Mouse (Mus musculus) hindbrain, embryonic 14.5 days (tissue): Measurements from ENCODE around the gene Riok1. TPM values are rescaled to one million over a fixed set of nuclear protein-coding genes. Genes with fewer than 3 reads are reported as not detected.

Experiments used
- ATAC-seq: fragments of 200-750 bp; cut with Nextera tagmentation; 2 replicates; pipeline ENCODE4 v1.8.0; 2017; ENCODE audit warnings: moderate number of reproducible peaks, mild to moderate bottlenecking, moderate TSS enrichment, moderate library complexity; ENCODE audit not compliant: low FRiP score
- DNase-seq: peaks from one replicate; pipeline ENCODE4 v3.0.0-alpha.2; 2015; ENCODE audit warnings: low spot score
- H3K27ac ChIP-seq: fragments of 300-500 bp; sonication (generic); 2 replicates; pipeline ENCODE4 v1.5.1; 2014; ENCODE audit warnings: mild to moderate bottlenecking, moderate library complexity
- H3K27me3 ChIP-seq: fragments of 300-500 bp; sonication (generic); 2 replicates; pipeline ENCODE4 v1.6.1; 2014; ENCODE audit warnings: mild to moderate bottlenecking, low read length, mixed read lengths; ENCODE audit not compliant: control insufficient read depth, insufficient read depth
- H3K36me3 ChIP-seq: fragments of 300-500 bp; sonication (generic); replicated peaks from 2 replicates; pipeline ENCODE4 v1.6.1; 2014; ENCODE audit not compliant: control insufficient read depth, insufficient read depth
- H3K4me1 ChIP-seq: fragments of 300-500 bp; sonication (generic); replicated peaks from 2 replicates; pipeline ENCODE4 v1.6.1; 2014; ENCODE audit warnings: antibody characterized with exemption, low read length, mixed read lengths; ENCODE audit not compliant: control insufficient read depth, insufficient read depth
- H3K4me2 ChIP-seq: fragments of 300-500 bp; sonication (generic); replicated peaks from 2 replicates; pipeline ENCODE4 v1.6.1; 2014; ENCODE audit warnings: mild to moderate bottlenecking, moderate library complexity
- H3K4me3 ChIP-seq: fragments of 300-500 bp; sonication (generic); replicated peaks from 2 replicates; pipeline ENCODE4 v1.5.1; 2014; ENCODE audit warnings: mild to moderate bottlenecking, low read length
- H3K9ac ChIP-seq: fragments of 300-500 bp; sonication (generic); 2 replicates; pipeline ENCODE4 v1.6.1; 2014
- H3K9me3 ChIP-seq: fragments of 300-500 bp; sonication (generic); 2 replicates; pipeline ENCODE4 v1.6.1; 2016; ENCODE audit warnings: low read length; ENCODE audit not compliant: control insufficient read depth
- WGBS: fragments of 180-500 bp; shearing (Covaris S2); extraction: QIAGEN DNeasy Blood & Tissue Kit; methylation state at CpG from one replicate; pipeline ENCODE4 v1.1.7; 2014; 5-methylcytosine and 5-hydroxymethylcytosine counted together
- polyA plus RNA-seq: library from polyadenylated mRNA; unstranded; fragments of >200 nt; fragmentation: Nextera tagmentation; extraction: Ambion mirVana; gene quantifications from 2 replicates; pipeline ENCODE4 v1.2.1, GENCODE M21; 2014

The Riok1 gene
- polyA plus RNA-seq, 1 experiment from 2014 or later, result 44.0 TPM

- ATAC-seq (no peak), DNase-seq (no peak)
- Histone ChIP-seq H3K9ac (no peak overlapping the region), H3K27ac (no peak overlapping the region), H3K36me3 (no peaks in the 10 kb centered on the region), H3K4me1 (no peaks in the 10 kb centered on the region), H3K4me2 (no peak overlapping the region), H3K4me3 (no peak overlapping the region), H3K9me3 (no peaks in the 10 kb centered on the region), H3K27me3 (no peaks in the 10 kb centered on the region)
- WGBS, result 84% methylated on average over 5 of the region's 5 CpGs
These were observed 42.6 kb downstream of the Riok1 start for GRCm38 (mm10) chr13:38079366-38079765.

- Histone ChIP-seq H3K4me3 (no peak overlapping the region), H3K9ac (no peak overlapping the region), H3K36me3 (no peaks in the 10 kb centered on the region), H3K27ac (no peak overlapping the region), H3K9me3 (no peaks in the 10 kb centered on the region), H3K4me2 (no peak overlapping the region), H3K4me1 (no peaks in the 10 kb centered on the region), H3K27me3 (no peaks in the 10 kb centered on the region)
- no peak for DNase-seq
- ATAC-seq, result no peak
- WGBS, result 55% methylated on average over 9 of the region's 9 CpGs
These were observed 43.2 kb downstream of the Riok1 start for GRCm38 (mm10) chr13:38080014-38080413.

- ATAC-seq, result no peak
- Histone ChIP-seq H3K4me3 (no peak overlapping the region), H3K4me2 (no peak overlapping the region), H3K36me3 (no peaks in the 10 kb centered on the region), H3K4me1 (no peaks in the 10 kb centered on the region), H3K9ac (no peak overlapping the region), H3K27me3 (no peaks in the 10 kb centered on the region), H3K9me3 (no peaks in the 10 kb centered on the region), H3K27ac (no peak overlapping the region)
- WGBS, result 88% methylated on average over 14 of the region's 14 CpGs
- DNase-seq, result no peak
These were observed 43.9 kb downstream of the Riok1 start for GRCm38 (mm10) chr13:38080725-38081124.

- Histone ChIP-seq H3K9me3 (no peaks in the 10 kb centered on the region), H3K4me3 (no peak overlapping the region), H3K4me2 (no peak overlapping the region), H3K4me1 (no peaks in the 10 kb centered on the region), H3K9ac (no peak overlapping the region), H3K27ac (no peak overlapping the region), H3K27me3 (no peaks in the 10 kb centered on the region), H3K36me3 (no peaks in the 10 kb centered on the region)
- DNase-seq (no peak), ATAC-seq (no peak)
- WGBS, result 77% methylated on average over 7 of the region's 7 CpGs
These were observed 44.4 kb downstream of the Riok1 start for GRCm38 (mm10) chr13:38081161-38081560.

GRCm38 (mm10) chr13:38086711-38087110, 49.9 kb downstream of the Riok1 start:
- DNase-seq (no peak), ATAC-seq (no peak)
- Histone ChIP-seq H3K4me1 (no peaks in the 10 kb centered on the region), H3K4me3 (no peak overlapping the region), H3K36me3 (no peaks in the 10 kb centered on the region), H3K9ac (no peak overlapping the region), H3K4me2 (no peak overlapping the region), H3K9me3 (no peaks in the 10 kb centered on the region), H3K27ac (no peak overlapping the region), H3K27me3 (no peaks in the 10 kb centered on the region)
- 77% methylated on average over 3 of the region's 3 CpGs for WGBS

GRCm38 (mm10) chr13:38088008-38088407, 51.2 kb downstream of the Riok1 start:
- H3K4me1 ChIP-seq, result no peaks in the 10 kb centered on the region
- H3K27ac ChIP-seq, result no peak overlapping the region
- DNase-seq (no peak), ATAC-seq (no peak)
- H3K9me3 ChIP-seq, result no peaks in the 10 kb centered on the region
- no peak overlapping the region for H3K4me2 ChIP-seq
- H3K27me3 ChIP-seq, result no peaks in the 10 kb centered on the region
- H3K4me3 ChIP-seq, result no peak overlapping the region
- H3K36me3 ChIP-seq, result no peaks in the 10 kb centered on the region
- WGBS, result 81% methylated on average over 3 of the region's 3 CpGs
- H3K9ac ChIP-seq, result no peak overlapping the region

- Histone ChIP-seq H3K9me3 (no peaks in the 10 kb centered on the region), H3K4me3 (no peak overlapping the region), H3K27me3 (no peaks in the 10 kb centered on the region), H3K9ac (no peak overlapping the region), H3K36me3 (no peaks in the 10 kb centered on the region), H3K27ac (no peak overlapping the region), H3K4me2 (no peak overlapping the region), H3K4me1 (no peaks in the 10 kb centered on the region)
- 88% methylated on average over 6 of the region's 6 CpGs for WGBS
- DNase-seq, result no peak
- no peak for ATAC-seq
These were observed 52.7 kb downstream of the Riok1 start for GRCm38 (mm10) chr13:38089449-38089848.

- H3K9me3 ChIP-seq, result no peaks in the 10 kb centered on the region
- H3K4me2 ChIP-seq, result no peak overlapping the region
- H3K9ac ChIP-seq, result no peak overlapping the region
- no peak overlapping the region for H3K27ac ChIP-seq
- H3K27me3 ChIP-seq, result no peaks in the 10 kb centered on the region
- no peak overlapping the region for H3K4me3 ChIP-seq
- 65% methylated on average over 4 of the region's 4 CpGs for WGBS
- no peak for ATAC-seq
- H3K36me3 ChIP-seq, result no peaks in the 10 kb centered on the region
- DNase-seq, result no peak
- no peaks in the 10 kb centered on the region for H3K4me1 ChIP-seq
These were observed 53.1 kb downstream of the Riok1 start for GRCm38 (mm10) chr13:38089871-38090270.

GRCm38 (mm10) chr13:38096207-38096606, 59.4 kb downstream of the Riok1 start:
- no peak for DNase-seq
- WGBS, result 83% methylated on average over 4 of the region's 4 CpGs
- Histone ChIP-seq H3K4me1 (no peaks in the 10 kb centered on the region), H3K9ac (no peak overlapping the region), H3K36me3 (no peaks in the 10 kb centered on the region), H3K4me3 (no peak overlapping the region), H3K4me2 (no peak overlapping the region), H3K27me3 (no peaks in the 10 kb centered on the region), H3K9me3 (no peaks in the 10 kb centered on the region), H3K27ac (no peak overlapping the region)
- ATAC-seq, result no peak

GRCm38 (mm10) chr13:38103406-38103805, 66.6 kb downstream of the Riok1 start:
- Histone ChIP-seq H3K4me3 (no peak overlapping the region), H3K4me1 (no peaks in the 10 kb centered on the region), H3K9ac (no peak overlapping the region), H3K27ac (no peak overlapping the region), H3K9me3 (no peaks in the 10 kb centered on the region), H3K4me2 (no peak overlapping the region), H3K27me3 (no peaks in the 10 kb centered on the region), H3K36me3 (no peaks in the 10 kb centered on the region)
- DNase-seq, result no peak
- 84% methylated on average over 4 of the region's 4 CpGs for WGBS
- no peak for ATAC-seq
